Mouse (Mus musculus) liver, embryonic 14.5 days (tissue): ENCODE results near the gene Msi2.

Experiments
- CTCF ChIP-seq: IDR thresholded peaks from 2 replicates; pipeline ENCODE4 v1.5.1; 2016; ENCODE audit warnings: antibody characterized with exemption, low read depth, control low read depth
- EP300 ChIP-seq: IDR thresholded peaks from 2 replicates; pipeline ENCODE4 v1.6.1; 2016; ENCODE audit warnings: antibody characterized with exemption, low read depth

DNA sequence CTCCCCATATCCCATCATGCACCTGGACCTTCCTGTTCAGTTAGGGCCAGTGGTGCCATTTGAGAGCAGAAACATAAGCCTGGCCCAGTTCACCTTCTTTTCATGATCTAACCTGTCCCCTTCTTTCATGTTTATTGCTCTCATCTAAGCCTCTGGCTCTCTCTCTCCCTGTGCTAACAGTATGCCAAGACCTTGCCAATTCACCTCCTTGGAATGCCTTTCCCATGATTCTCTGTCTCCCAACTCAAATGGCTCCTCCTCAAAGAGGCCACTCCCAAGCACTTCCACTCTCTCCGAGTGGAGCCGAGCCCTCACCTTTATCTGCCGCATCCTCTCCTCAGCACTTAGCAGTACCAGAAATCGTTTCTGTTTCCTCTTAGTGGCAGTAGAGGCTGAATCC, 256.7 kb downstream of the Msi2 start:
- TF ChIP-seq CTCF (no peak), EP300 (no peak)
